Mouse (Mus musculus) thymus, adult 18-20 months (tissue): ENCODE results near the gene Syf2.
A peak's percentile ranks its signal among the peaks of the same experiment; 100 is the strongest.

Source experiments
- DNase-seq, 2 experiments: peaks; one replicate each; pipeline ENCODE4 v3.0.0; 2022; ENCODE audit warnings: mixed read lengths in 2 of 2

Gene Syf2

GRCm38 (mm10) chr4:134924019-134924741 is 6.5 kb upstream of the Syf2 start:
- peak; percentile 44 to 52 for DNase-seq

- no peak for DNase-seq
Measured at GRCm38 (mm10) chr4:134925206-134925605, 5.5 kb upstream of the Syf2 start.

GRCm38 (mm10) chr4:134927815-134928463 is 2.8 kb upstream of the Syf2 start:
- no peak for DNase-seq

GRCm38 (mm10) chr4:134928464-134928836 is 2.2 kb upstream of the Syf2 start:
- DNase-seq = no peak

DNA sequence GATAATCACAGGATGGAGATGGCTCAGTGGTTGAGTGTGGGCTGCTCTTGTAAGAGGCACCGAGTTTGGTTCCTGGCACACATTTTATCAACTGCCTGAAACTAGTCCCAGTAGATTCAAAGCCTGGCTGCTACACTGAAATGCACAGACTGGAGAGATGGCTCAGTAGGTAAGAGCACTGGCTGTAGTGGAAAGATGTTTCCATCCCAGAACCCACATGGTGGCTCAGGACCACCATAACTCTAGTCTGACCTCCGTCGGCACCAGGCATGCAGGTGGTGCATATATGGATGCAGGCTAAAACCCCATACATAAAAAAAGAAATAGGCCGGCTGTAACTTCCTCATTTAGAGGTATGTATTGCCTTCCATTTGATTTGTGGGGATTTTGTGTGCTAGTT is 1.2 kb upstream of the Syf2 start:
- no peak for DNase-seq

GRCm38 (mm10) chr4:134930190-134930589 is 508 bp upstream of the Syf2 start:
- DNase-seq = no peak

GRCm38 (mm10) chr4:134937240-134938176 is 6.8 kb downstream of the Syf2 start:
- DNase-seq = no peak

DNA sequence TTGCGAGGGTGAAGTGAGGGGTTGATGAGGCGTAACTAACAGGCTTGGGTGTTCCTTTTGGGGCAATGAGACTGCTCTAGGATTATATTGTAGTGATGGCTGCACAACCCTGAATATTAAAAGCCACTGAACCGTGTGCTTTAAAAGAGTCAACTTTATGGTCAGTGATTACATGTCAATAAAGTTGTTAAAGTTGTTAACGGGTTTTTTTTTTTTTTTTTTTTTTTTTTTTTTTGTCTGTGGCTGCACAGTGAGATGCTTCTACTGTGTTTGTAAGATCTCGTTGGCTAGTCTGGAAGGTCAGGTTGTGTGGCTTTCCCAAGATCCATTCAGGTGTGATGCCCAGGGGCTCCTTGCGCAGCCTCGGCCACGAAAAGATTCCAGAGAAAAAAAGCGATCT is 9.2 kb downstream of the Syf2 start:
- no peak for DNase-seq

GRCm38 (mm10) chr4:134943758-134944538 is 13.2 kb downstream of the Syf2 start:
- DNase-seq = no peak

- peak in 1 of 2 experiments; percentile 31 for DNase-seq
Measured at GRCm38 (mm10) chr4:134946024-134946744, 15.5 kb downstream of the Syf2 start.

- DNase-seq = no peak
Measured at GRCm38 (mm10) chr4:134950518-134951091, 19.9 kb downstream of the Syf2 start.

DNA sequence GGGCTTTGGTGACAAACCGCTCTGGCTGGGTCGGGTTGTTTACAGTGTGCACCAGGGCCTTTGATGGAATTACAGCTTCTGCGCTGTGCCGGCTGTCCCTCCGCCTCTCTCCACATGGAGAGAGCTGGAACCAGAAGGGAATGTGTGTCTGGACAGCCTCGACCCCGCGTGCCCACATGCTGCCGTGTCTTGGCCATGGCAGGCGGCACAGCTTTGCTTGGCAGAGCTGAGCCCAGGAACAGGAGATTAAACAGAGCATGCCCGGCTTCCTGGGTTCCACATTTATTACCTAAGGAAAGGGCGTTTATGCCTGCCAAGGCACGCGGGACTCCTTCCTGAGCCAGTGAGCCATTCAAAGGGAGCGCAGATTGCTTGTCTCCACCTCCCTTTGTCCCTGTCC is 23.8 kb downstream of the Syf2 start:
- DNase-seq = no peak

DNA sequence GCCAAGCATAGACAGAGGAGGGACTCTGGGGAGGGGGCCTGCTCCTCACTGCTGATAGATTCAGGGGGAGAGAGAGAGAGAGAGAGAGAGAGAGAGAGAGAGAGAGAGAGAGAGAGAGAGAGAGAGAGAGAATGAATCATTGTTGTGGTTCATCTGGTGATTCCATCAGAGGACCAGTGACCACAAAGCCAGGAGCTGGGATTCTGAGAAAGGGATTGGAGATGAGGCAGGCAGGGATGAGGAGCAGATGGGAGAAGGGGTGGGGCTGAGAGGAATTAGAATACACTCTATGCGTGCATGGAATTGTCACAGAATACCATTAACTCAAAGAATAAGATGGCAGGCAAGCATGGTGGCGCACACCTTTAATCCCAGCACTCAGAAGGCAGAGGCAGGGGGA is 24.5 kb downstream of the Syf2 start:
- no peak for DNase-seq

DNA sequence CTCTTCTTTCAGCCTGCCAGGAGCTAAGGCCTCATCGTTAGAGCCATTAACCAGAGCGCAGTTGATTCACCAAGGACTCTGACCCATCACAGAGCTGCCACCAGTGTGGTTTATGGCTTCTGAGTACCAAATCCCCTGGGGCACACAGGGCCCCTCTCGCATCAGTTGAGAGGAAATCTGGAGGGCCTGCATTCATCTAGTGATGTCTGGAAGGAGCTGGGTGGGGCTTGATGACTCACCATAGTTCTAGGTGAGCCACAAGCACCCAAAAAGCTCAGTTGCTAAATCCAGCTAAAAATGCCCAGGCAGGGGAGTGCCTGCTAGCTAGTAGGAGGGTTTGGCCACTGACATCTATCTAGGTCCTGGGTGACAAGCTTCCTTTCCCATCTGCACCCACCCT is 25.1 kb downstream of the Syf2 start:
- no peak for DNase-seq

DNA sequence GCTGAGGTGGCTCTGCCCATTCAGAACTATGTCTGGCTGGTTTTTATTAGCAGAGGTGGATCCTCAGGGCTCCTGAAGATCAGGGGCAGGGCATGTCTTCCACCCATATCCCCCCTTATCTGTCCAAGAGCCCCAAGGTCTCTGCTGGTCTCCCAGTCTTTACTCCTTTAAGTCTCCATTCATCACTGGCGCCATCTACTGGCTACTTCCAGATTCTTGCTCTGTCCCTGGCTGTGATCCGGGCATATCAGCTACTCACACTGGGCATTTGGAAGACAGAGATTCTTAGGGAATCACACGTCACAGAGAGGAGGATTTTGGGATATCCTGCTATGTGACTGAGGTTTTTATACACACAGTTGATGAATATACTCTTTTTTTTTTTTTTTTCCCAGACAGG is 25.6 kb downstream of the Syf2 start:
- peak; percentile 21 to 34 for DNase-seq

DNA sequence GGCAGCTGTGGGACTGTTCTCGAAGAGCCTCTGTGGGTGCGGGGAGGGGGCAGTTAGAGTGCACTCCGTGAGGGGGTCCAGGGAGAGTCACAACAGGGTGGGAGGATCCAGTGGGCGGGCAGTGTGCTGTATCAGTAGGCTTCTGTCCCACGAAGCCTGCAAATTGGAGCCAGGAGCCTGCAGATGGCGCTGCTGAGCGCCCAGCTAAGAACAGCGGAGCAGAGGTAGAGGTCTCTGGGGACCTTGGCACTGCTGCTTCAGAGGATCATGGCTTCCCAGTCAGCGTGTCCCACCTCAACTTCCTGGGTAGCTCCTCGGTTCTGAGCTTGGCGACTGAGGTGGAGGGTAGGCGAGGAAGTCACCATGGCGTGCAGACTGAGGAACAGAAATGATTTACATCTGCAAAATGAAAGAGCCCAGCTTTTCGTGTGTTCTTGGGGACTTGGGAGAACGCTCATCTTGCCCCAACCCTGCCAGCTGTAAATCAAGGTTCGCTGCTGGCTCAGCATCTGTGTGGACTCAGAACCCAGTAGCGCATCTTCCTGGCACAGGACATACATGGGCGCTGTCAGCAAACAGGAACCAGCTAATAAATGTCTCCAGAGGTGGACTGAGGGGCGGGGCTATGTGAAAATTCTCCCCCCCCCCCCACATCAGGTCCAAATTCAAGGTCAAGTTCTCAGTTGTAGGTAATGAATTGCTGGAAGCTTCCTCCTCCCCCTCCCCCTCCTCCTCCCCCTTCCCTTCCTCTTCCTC is 32.5 kb downstream of the Syf2 start:
- peak; percentile 23 to 26 for DNase-seq

DNA sequence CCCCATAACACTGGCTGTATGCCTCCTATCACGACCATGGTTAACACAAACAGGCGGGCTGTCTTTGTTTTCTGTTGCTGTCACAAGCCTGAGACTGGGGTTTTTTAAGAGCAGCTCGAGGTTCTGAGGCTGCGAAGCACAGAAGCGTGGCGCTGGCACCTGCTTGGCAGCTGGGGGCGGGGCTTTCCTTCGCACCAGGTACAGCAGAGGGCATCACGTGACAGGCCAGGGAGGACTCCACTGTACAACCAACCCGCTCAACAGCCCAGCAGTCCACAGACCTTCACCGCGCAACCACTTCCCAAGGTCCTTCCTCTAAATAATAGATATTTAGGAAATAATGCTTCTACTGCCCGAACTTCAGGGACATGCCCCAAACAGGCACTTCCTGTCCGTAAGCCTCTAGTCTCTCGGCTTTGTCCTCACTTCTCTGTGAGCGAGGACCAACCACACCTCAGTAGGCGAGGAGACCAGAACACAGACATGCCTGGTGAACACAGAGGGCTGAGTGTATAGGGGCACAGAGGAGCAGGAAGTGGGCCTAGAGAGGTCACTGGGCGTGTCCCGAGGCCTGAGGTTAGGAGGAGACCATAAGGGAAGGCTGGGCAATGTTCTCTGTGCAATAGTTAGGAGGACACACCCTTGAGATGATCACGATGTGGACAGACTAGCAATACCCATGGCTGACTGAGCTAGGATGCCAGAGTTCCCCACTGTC is 37.3 kb downstream of the Syf2 start:
- no peak for DNase-seq

GRCm38 (mm10) chr4:134968605-134968976 is 37.9 kb downstream of the Syf2 start:
- no peak for DNase-seq

DNA sequence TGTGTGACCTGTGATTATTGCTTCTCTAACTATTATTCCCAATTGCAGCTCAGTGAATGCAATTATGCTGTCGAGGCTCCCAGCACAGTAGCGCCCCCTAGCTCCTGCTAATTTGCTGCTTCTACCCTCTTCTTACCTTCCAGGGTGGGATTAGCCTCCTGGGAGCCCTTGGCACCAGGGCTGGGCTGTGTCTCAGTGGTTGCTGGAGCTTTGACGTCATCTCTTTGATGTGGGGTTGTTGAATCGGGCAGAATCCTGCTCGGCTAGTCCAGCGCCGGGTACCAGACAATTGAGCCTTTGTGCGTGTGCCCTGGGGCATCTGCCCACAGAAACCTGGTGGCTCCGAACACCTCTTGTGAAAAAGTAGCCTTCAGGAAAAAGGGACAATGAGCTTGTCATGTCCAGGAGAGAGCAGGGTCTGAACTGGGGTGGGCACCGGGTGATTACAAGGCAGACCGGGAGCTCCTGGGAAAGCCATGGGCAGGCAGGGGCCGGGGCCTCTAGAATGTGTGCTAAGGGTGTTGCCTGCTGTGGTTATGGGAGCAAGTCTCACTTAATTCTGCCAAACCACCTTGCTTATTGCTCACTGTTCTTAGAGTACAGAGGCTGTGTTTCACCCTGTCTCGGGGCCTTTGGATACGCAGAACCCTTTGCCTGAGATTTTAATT is 44.7 kb downstream of the Syf2 start:
- no peak for DNase-seq

DNA sequence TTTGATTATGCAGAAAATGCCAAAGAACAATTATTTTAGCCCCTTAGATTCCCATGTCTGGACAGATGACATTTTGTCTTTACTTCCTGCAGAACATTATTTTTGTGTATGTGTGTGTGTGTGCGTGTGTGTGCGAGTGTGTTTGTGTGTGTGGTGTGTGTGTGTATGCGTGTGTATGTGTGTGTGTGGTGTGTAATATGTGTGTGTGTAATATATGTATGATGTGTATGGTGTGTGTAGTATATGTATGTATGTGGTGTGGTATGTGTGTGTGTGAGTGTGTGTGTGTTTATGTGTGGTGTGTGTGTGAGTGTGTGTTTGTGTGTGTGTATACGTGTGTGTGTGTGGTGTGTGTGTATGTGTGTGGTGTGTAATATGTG is 45.2 kb downstream of the Syf2 start:
- no peak for DNase-seq
